Mouse (Mus musculus): ENCODE results near the gene Tbx20.

Gene Tbx20

DNA sequence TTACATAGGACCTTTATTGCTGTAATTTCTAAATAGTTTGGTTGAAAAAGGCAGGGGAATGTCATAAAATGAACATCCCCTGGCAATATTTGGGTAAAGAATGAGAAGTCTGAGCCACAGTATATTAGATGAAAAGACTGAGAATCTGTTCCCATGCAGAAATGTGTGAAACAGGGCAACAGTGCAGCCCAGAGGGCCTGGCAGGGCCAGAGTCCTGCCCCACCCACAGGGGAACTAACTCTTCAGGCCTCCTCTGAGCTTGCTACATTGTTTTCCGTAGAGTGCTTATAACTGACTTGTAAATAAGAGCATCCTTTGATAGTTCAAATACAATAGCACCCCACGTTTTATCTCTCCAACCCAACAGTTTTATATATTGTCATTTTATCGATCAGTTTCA, 7.0 kb downstream of the Tbx20 start:
- CTCF ChIA-PET, result no interaction called here

- CTCF ChIA-PET, result no interaction called here
These were observed 8.5 kb downstream of the Tbx20 start for GRCm38 (mm10) chr9:24765572-24765971.

- CTCF ChIA-PET, result interaction anchor here (0.7 kb wide), 1 partner anchor 14 kb away, joined by 3 read pairs; no protein-coding TSS in a partner anchor
These were observed 13.6 kb downstream of the Tbx20 start for GRCm38 (mm10) chr9:24760461-24760860.

GRCm38 (mm10) chr9:24744958-24745357, 29.1 kb downstream of the Tbx20 start:
- CTCF ChIA-PET, result no interaction called here

GRCm38 (mm10) chr9:24701246-24701645, 72.9 kb downstream of the Tbx20 start:
- CTCF ChIA-PET, result interaction anchor here (0.5 to 0.7 kb wide), 2 partner anchors 905 to 1246 kb away, joined by 3 to 5 read pairs; no protein-coding TSS in a partner anchor

DNA sequence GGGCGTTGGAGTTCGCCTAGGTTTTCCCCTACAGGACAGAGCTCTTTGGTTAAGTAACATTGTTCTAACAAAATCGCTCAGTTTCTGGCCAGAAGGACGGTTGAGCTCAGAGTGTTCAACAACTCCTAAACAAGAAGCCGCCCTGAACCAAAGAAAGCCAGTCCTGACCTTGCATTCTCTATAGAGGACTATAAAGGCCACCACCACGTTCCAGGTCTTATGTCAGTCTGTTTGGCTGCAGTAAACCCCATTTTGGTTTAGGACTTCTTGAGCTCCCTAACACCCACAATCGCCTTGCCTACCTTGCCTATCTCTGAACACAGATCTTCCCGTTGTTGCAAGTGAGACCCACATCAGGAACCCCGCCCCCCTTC, 77.7 kb downstream of the Tbx20 start:
- CTCF ChIA-PET, result no interaction called here

GRCm38 (mm10) chr9:24695700-24696404, 78.3 kb downstream of the Tbx20 start, which contains the start of gene Dpy19l2:
Dpy19l2 (minus strand) TSS chr9:24696293.
- CTCF ChIA-PET, result no interaction called here

All from spleen, embryonic (tissue).